ENCODE assay signal across 12 mouse cellular contexts in genomic region chr3:131157471-131157870, GRCm38 (mm10). TPM values are rescaled to one million over a fixed set of nuclear protein-coding genes. Genes with fewer than 3 reads are reported as not detected.
DNase-seq lines count a peak whose midpoint lies in the region; ATAC-seq and TF ChIP-seq lines count a peak whose summit lies in the region.
"Had no signal": no experiment of that assay in that cellular context is flagged by ENCODE, and none has a peak within 500 bp of the region (broad histone marks: within the 10 kb centered on the region; RNA-seq: fewer than 3 reads in every experiment).

No protein-coding gene starts in this region.

- H3K4me2 ChIP-seq in hindbrain, postnatal 0 days (ENCODE audit: low read depth, low read length) = no peak overlapping the region
- no peak overlapping the region for H3K4me2 ChIP-seq in forebrain, embryonic 16.5 days (ENCODE audit: low read length)
- H3K4me2 ChIP-seq: heart, embryonic 12.5 days; intestine, embryonic 15.5 days; lung, embryonic 15.5 days had no signal

- no peak for DNase-seq in hindbrain, embryonic 10.5 days (ENCODE audit: low spot score)
- no peak for DNase-seq in hindbrain, postnatal 0 days (ENCODE audit: low spot score)
- peak; percentile 14 for DNase-seq in splenic B cell, adult 2 months (ENCODE audit: low read depth, low spot score)
- DNase-seq in urinary bladder, postnatal 14 days (ENCODE audit: low spot score) = no peak
- no peak for DNase-seq in cerebellum, adult 9-10 months
- DNase-seq in frontal cortex, postnatal 25 days (ENCODE audit: low spot score in 2 of 2) = no peak

- WGBS in hindbrain, embryonic 10.5 days = 61% methylated on average over 7 of the region's 7 CpGs
- 41% methylated on average over 7 of the region's 7 CpGs for WGBS in hindbrain, postnatal 0 days
- WGBS in forebrain, embryonic 16.5 days = 62% methylated on average over 7 of the region's 7 CpGs

- no peaks in the 10 kb centered on the region for H3K36me3 ChIP-seq in hindbrain, embryonic 10.5 days
- H3K36me3 ChIP-seq in hindbrain, postnatal 0 days (ENCODE audit: insufficient read depth, low read length) = no peaks in the 10 kb centered on the region
- no peaks in the 10 kb centered on the region for H3K36me3 ChIP-seq in forebrain, embryonic 16.5 days (ENCODE audit: control insufficient read depth, insufficient read depth)
- H3K36me3 ChIP-seq in splenic B cell, adult 2 months (ENCODE audit: control insufficient read depth, insufficient read depth, low read length, poor library complexity, severe bottlenecking) = no peaks in the 10 kb centered on the region
- H3K36me3 ChIP-seq: heart, embryonic 12.5 days; intestine, embryonic 15.5 days; lung, embryonic 15.5 days had no signal

- peaks cover 53% of the 10 kb centered on the region for H3K4me1 ChIP-seq in hindbrain, embryonic 10.5 days (replicated peaks)
- 0 out of 2 replicates have a peak, but pooled peaks cover 4% of the 10 kb centered on the region for H3K4me1 ChIP-seq in hindbrain, postnatal 0 days (ENCODE audit: insufficient read depth, low read length)
- H3K4me1 ChIP-seq in forebrain, embryonic 16.5 days (replicated peaks; ENCODE audit: control insufficient read depth, insufficient read depth, low read length) = peaks cover 28% of the 10 kb centered on the region
- H3K4me1 ChIP-seq: intestine, embryonic 15.5 days had no signal

- no peak for ATAC-seq in hindbrain, postnatal 0 days
- ATAC-seq in CD4-positive, CD25-positive, alpha-beta regulatory T cell, adult 4 months = peak; percentile 63
- ATAC-seq in forebrain, embryonic 16.5 days = peak; percentile 34; the same call in 1 of the 2 replicates
- ATAC-seq: intestine, embryonic 15.5 days had no signal

- no peaks in the 10 kb centered on the region for H3K27me3 ChIP-seq in hindbrain, embryonic 10.5 days (ENCODE audit: insufficient read depth, poor library complexity, severe bottlenecking)
- no peaks in the 10 kb centered on the region for H3K27me3 ChIP-seq in hindbrain, postnatal 0 days (ENCODE audit: insufficient read depth, low read length)
- H3K27me3 ChIP-seq in forebrain, embryonic 16.5 days (replicated peaks; ENCODE audit: control insufficient read depth, insufficient read depth, low read length) = no peaks in the 10 kb centered on the region
- no peaks in the 10 kb centered on the region for H3K27me3 ChIP-seq in splenic B cell, adult 2 months (ENCODE audit: control insufficient read depth, insufficient read depth, low read length, poor library complexity, severe bottlenecking)
- H3K27me3 ChIP-seq: heart, embryonic 12.5 days; intestine, embryonic 15.5 days; lung, embryonic 15.5 days had no signal

- no peak overlapping the region for H3K9ac ChIP-seq in hindbrain, postnatal 0 days (replicated peaks; ENCODE audit: low read length)
- H3K9ac ChIP-seq in forebrain, embryonic 16.5 days (replicated peaks; ENCODE audit: low read depth, low read length) = no peak overlapping the region
- H3K9ac ChIP-seq: heart, embryonic 12.5 days; intestine, embryonic 15.5 days; lung, embryonic 15.5 days had no signal

- H3K9me3 ChIP-seq in hindbrain, embryonic 10.5 days = no peaks in the 10 kb centered on the region
- no peaks in the 10 kb centered on the region for H3K9me3 ChIP-seq in hindbrain, postnatal 0 days (ENCODE audit: low read length)
- H3K9me3 ChIP-seq in forebrain, embryonic 16.5 days (ENCODE audit: control insufficient read depth, low read length) = no peaks in the 10 kb centered on the region
- H3K9me3 ChIP-seq: heart, embryonic 12.5 days; intestine, embryonic 15.5 days; lung, embryonic 15.5 days had no signal

- no peak for TF ChIP-seq CTCF in hindbrain, postnatal 0 days (IDR thresholded peaks at IDR 0.05; ENCODE audit: low read depth)

- H3K27ac ChIP-seq in hindbrain, embryonic 10.5 days = peak overlapping the region; percentile 53
- no peak overlapping the region for H3K27ac ChIP-seq in hindbrain, postnatal 0 days
- no peak overlapping the region for H3K27ac ChIP-seq in forebrain, embryonic 16.5 days (ENCODE audit: low read length)
- H3K27ac ChIP-seq: intestine, embryonic 15.5 days; lung, embryonic 15.5 days had no signal

- no peak overlapping the region for H3K4me3 ChIP-seq in hindbrain, embryonic 10.5 days
- H3K4me3 ChIP-seq in hindbrain, postnatal 0 days (ENCODE audit: low read length) = no peak overlapping the region
- H3K4me3 ChIP-seq in forebrain, embryonic 16.5 days (replicated peaks; ENCODE audit: low read length) = no peak overlapping the region
- H3K4me3 ChIP-seq: heart, embryonic 12.5 days; intestine, embryonic 15.5 days; lung, embryonic 15.5 days; myocyte had no signal

RNA-seq across cellular contexts. Expression of gene Lef1, which starts 47.2 kb away (rescaled TPM):
- 24.8 and 32.9 TPM in 2 replicates for polyA plus RNA-seq in hindbrain, embryonic 10.5 days (2016; fragmentation: Nextera tagmentation; extraction: Ambion mirVana)
- 5.6 and 7.2 TPM in 2 replicates for total RNA-seq in hindbrain, postnatal 0 days (2014; rRNA removed)
- polyA plus RNA-seq in hindbrain, postnatal 0 days (2015; fragmentation: Nextera tagmentation; extraction: Ambion mirVana) = 6.4 and 7.2 TPM in 2 replicates
- polyA plus RNA-seq in CD4-positive, CD25-positive, alpha-beta regulatory T cell, adult 4 months (2017; shearing (Covaris generic)) = 100 to 1,000 TPM; 208 to 272 TPM
- 12.1 and 12.7 TPM in 2 replicates for polyA plus RNA-seq in forebrain, embryonic 16.5 days (2015; fragmentation: Nextera tagmentation; extraction: Ambion mirVana)
